Mouse (Mus musculus): ENCODE results near the gene Adh1.

GRCm38 (mm10) chr3:138240942-138241341 lies 19.8 kb upstream of the Adh1 start:
- TF ChIP-seq CTCF (IDR thresholded peaks at IDR 0.05; ENCODE audit: control insufficient read depth, insufficient read depth, low read length) (no peak), POLR2A (IDR thresholded peaks at IDR 0.05; ENCODE audit: borderline replicate concordance, control insufficient read depth, low read depth, low read length) (no peak)
